Mouse (Mus musculus) spleen, adult 12 weeks (tissue): Measurements from ENCODE around the gene Itpr3.

Experiments used
- DNase-seq: peaks from one replicate; pipeline ENCODE4 v3.0.0; 2022; ENCODE audit warnings: low spot score

Itpr3 gene

DNA sequence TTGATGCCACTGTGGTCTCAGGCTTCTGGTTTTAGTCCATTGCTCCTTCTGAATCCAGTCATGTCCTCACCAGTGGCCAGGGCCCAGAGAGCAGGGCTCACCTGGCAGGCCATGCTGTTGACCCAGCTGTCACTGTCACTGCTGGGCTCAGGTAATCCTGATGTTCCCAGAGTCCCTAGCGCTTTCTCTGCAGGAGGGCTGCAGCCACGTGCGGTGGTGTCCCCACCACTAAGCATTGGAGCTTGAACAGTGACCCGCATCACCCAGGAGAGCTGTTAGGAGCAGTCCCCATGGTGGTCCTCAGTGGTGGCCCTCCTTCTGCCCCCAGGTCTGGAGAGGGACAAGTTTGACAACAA lies 62.4 kb downstream of the Itpr3 start:
- no peak for DNase-seq

GRCm38 (mm10) chr17:27119954-27120353 lies 62.9 kb downstream of the Itpr3 start:
- no peak for DNase-seq

GRCm38 (mm10) chr17:27120561-27121024 lies 63.5 kb downstream of the Itpr3 start:
- no peak for DNase-seq

- no peak for DNase-seq
Observed at GRCm38 (mm10) chr17:27121266-27121665, 64.2 kb downstream of the Itpr3 start.

GRCm38 (mm10) chr17:27121781-27122180 lies 64.7 kb downstream of the Itpr3 start:
- DNase-seq = no peak

DNA sequence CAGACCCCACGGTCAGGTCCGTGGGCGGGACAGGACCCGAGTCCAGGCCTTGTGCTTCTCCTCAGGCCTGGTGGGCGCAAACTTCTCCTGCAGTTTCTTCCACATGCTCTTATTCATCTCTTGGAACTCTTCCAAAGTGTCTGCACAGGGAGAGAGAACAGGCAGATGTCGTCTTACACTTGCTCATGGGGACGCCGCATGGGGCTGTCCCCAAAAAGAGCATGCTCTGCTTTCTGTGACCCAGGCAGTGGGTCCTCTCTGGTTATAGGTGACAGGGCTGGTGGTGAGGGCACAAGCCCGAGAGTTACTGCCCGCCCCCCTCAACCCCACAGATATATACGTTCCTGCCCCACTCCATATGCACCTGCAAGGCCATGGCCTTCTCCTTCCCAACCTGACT lies 65.6 kb downstream of the Itpr3 start:
- no peak for DNase-seq

GRCm38 (mm10) chr17:27123103-27123502 lies 66.0 kb downstream of the Itpr3 start:
- DNase-seq = no peak

- no peak for DNase-seq
Observed at GRCm38 (mm10) chr17:27123813-27124375, 66.8 kb downstream of the Itpr3 start.

GRCm38 (mm10) chr17:27125185-27125584 lies 68.1 kb downstream of the Itpr3 start:
- DNase-seq = peak; percentile 59

DNA sequence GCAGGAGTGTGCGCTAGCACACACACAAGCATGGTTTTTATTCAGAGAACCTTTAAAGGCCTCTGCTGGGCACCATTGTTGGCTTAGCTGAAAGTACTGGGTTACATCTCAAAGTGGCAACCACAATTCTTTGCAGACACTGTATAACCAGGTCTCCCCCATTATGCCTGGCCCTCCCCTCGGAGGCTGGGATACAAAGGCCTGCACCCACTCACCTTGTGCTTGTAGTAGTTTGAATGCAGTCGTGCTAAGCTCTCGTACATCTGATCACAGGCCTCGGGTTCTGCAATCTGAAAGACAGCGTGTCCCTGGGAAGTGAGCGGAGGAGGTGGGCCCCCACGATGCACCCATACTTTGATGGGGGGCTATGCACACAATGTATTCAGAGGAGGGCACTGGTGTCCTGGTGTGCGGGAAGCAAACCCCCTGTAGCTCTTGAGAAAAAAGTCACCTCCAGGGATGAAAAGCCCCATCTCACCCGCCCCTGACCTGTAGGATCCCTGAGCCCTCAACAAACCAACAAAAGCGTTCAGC lies 68.6 kb downstream of the Itpr3 start:
- no peak for DNase-seq

DNA sequence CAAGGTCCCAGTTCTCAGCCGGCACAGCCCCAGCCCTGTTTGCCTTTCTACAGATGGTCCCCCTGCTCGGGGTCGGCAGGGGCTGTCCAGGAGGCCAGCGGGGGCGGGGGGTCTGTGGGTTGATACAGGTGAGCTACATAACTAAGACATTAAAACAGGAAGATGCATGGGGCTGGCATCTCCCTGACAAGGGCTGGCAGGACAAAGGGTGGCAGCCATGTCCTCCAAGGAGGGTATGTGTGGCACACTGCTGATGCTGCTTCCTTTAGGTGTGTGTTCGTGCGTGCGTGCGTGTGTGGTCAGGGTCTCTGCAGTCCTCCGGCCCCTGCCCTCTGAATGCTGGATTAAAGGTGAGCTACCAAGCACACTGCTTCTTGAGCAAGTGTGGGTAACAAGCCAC lies 69.9 kb downstream of the Itpr3 start:
- DNase-seq = no peak

DNA sequence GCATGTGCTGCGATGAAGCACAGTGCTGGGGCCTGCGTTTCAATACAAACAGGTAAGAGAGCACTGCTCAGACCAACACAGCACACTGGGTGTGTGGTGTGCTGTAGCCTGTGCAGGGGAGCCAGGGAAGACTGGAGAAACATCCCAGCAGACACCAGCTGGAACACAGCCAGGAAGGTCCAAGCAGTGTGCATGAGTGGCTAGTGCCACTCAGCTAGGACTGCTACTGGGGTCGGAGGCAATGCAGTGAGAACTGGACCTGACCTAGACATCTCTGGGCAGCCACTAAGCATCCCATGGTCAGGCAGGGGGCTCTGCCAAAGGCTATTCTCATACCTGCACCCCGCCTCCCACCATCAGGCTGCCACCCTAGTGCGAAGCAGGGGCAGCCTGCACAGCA lies 71.1 kb downstream of the Itpr3 start:
- no peak for DNase-seq

GRCm38 (mm10) chr17:27129291-27129690 lies 72.2 kb downstream of the Itpr3 start:
- no peak for DNase-seq

DNA sequence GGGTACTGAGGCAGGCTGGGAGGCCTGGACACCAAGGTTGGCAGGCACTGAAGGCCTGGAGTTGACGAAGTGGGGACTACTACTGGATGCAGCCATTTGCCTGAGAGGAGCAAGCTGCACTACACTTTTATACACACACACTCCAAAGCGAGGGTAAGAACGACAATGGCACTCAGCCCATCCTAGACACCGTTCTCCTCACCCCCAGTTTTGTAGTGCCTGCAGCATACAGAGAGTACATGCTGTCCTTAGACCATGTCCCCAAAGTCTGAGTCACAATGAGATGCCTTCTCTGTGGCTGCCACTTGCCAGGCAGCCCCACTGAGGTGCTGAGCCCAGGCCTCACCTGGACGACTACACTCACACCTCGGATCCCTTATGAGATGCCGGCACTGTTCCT lies 72.7 kb downstream of the Itpr3 start:
- no peak for DNase-seq

DNA sequence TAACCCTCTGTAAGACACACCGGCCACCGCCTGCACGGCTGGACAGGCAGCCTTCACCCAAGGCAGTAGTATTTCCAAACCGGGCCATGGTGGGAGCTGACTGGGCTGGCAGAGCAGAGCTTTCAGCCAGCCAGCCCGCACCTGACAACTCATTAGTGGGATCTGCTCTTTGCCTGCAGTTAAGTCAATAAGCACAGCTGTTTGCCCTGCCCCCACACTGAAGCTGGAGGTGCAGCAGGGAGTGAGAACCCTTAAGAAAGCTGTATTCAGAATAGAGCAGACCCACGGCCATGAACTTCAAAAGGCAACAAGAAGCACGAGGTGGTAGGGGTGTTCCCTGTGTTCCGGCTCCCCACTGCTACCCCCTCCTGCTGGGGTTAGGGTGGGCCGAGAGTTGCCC lies 73.1 kb downstream of the Itpr3 start:
- no peak for DNase-seq

DNA sequence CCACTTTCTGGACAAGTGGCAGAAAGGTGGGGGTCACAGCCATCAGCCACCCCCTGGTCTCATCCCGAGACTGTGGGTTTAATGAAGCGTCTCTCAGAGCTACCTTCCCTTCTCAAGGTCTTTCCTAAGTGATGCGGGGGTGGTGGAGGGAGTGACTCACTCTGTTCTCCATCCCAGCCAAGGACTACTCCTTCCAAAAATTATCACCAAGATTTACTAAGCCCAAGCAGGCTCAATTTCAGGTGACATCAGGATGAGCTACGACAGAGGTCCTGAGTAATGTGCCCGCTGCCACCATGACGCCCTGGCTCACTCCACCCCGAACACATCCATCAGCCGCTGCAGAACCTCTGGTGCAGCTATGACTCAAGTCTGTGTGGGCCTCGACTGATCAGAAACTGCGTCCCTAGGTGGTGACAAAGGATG lies 74.1 kb downstream of the Itpr3 start:
- no peak for DNase-seq

DNA sequence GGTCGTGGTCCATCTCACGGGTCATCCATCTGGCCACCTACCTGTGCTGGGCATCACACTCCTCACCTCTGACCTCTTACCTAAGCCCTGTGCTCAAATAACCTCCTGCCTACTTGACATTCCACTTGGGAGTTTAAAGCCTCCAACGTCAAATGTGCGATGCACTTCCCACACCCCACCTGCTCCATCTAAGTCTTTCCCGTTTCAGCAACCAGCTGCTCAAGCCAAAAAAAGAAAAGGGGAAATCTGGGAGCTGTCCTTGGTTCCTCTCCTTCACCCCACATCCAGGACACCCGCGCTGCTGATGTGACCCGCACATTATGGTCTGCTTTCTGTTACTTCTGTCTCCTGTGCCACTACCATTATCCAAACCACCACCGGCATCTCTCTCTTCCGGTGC lies 75.1 kb downstream of the Itpr3 start:
- DNase-seq = no peak

DNA sequence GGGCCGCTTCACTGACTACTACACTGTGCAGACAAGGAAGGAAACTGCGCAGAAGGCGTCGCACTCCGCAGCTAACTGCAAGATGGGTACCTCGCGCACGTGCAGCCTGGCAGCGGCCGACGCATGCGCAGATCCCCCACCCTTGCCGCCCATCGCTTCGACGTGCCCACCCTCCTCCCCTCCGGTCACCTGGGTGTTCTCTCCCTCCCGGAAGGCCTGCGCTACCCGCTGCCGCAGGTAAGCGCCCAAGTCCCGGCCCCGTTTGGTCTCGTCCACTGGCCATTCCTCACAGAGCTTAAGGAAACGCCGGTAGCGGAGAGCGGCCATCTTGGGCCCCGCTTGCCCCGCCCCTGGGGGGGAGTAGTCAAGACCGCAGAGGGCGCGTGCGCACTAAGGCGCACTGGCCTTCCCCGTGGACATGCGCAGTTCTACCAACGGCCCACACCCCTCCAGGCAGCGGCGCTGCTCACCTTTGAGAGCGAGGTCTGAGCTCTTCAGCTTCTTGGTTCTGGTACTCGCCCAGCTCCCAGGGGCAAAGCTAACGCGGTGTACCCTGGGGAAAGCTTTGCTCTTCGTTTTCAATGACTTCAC lies 76.5 kb downstream of the Itpr3 start, which contains the start of gene Uqcc2:
Gene Uqcc2 (minus strand): TSS at position 366 of the 591 bp plus-strand sequence.
- peak; percentile 91 for DNase-seq

- DNase-seq = no peak
Observed at GRCm38 (mm10) chr17:27134187-27134586, 77.1 kb downstream of the Itpr3 start.

DNA sequence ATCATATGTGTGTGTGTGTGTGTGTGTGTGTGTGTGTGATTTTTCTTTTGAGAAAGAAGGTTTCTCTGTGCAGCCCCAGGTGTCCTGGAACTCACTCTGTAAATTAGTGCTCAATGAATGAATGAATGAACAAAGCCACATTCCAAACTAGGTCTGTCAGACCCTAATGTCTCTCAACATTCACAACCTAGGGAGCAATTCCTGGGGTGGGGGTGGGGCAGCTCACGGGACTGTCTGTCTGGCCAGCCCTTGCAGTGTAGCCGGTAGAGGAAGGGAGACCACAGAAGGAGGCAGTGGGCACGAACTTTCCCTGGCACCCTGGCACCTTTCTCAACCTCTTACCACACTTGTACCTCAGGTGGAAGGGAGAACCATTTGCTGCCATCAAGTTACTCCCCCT lies 77.6 kb downstream of the Itpr3 start:
- no peak for DNase-seq

GRCm38 (mm10) chr17:27138396-27138795 lies 81.3 kb downstream of the Itpr3 start:
- no peak for DNase-seq

GRCm38 (mm10) chr17:27139304-27139703 lies 82.2 kb downstream of the Itpr3 start:
- DNase-seq = no peak

DNA sequence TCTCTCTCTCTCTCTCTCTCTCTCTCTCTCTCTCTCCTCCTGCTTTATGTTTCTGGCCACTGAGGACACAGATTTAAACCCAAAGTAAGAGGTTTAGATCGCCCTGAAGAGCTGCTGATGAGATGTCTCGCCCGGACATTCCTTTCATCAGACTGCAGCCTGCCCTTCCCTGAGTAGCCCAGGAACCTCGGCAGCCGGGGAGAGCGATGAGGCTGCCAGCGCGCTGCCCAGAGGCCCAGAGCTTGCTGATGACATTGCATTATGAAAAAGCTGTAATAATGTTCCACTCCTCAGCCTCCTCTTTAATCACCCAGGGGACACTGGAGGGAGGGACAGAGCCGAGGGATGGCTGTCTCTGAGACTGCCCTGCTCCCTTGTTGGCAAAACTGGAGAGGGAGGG lies 83.2 kb downstream of the Itpr3 start:
- DNase-seq = no peak

- no peak for DNase-seq
Observed at GRCm38 (mm10) chr17:27141971-27142450, 84.9 kb downstream of the Itpr3 start.
